In the genomic region with DNA sequence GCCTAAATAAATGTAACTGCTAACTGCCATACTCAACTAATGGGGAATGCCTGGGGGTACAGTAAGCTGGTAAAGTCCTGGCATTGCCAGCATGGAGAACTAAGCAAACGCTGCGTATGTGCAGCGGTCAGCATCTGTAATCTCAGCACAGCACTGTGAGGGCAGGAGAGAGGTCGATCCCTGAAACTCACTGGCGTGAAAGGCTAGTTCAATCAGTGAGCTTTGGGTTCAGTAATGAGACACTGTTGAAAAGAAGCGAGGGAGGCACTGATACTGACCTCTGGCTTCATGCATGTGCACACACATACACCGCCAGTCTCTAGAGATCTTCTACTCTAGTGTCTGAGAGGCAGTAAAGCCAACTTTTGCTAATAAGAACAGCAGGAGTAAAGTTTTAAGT, we compare ENCODE assay signal across 29 mouse cellular contexts. TPM values are rescaled to one million over a fixed set of nuclear protein-coding genes. Genes with fewer than 3 reads are reported as not detected.
DNase-seq lines count a peak whose midpoint lies in the region; ATAC-seq and TF ChIP-seq lines count a peak whose summit lies in the region.
"Had no signal": no experiment of that assay in that cellular context is flagged by ENCODE, and none has a peak within 500 bp of the region (broad histone marks: within the 10 kb centered on the region; RNA-seq: fewer than 3 reads in every experiment).

No protein-coding gene starts in this region.

- H3K9me3 ChIP-seq in kidney, postnatal 0 days (replicated peaks; ENCODE audit: low read length) = no peaks in the 10 kb centered on the region
- no peaks in the 10 kb centered on the region for H3K9me3 ChIP-seq in midbrain, embryonic 11.5 days (ENCODE audit: control insufficient read depth, low read length)
- H3K9me3 ChIP-seq in midbrain, postnatal 0 days (ENCODE audit: low read length) = no peaks in the 10 kb centered on the region
- H3K9me3 ChIP-seq: forebrain, embryonic 10.5 days; forebrain, embryonic 15.5 days; heart, embryonic 12.5 days; hindbrain, embryonic 15.5 days; limb, embryonic 12.5 days; lung, embryonic 15.5 days; midbrain, embryonic 13.5 days; stomach, embryonic 15.5 days had no signal

- no peaks in the 10 kb centered on the region for H3K36me3 ChIP-seq in kidney, postnatal 0 days (ENCODE audit: insufficient read depth, low read length)
- H3K36me3 ChIP-seq in midbrain, embryonic 11.5 days (ENCODE audit: control insufficient read depth, insufficient read depth, low read length) = no peaks in the 10 kb centered on the region
- no peaks in the 10 kb centered on the region for H3K36me3 ChIP-seq in midbrain, postnatal 0 days (ENCODE audit: insufficient read depth, low read length)
- H3K36me3 ChIP-seq: forebrain, embryonic 15.5 days; hindbrain, embryonic 15.5 days; lung, embryonic 15.5 days; midbrain, embryonic 13.5 days had no signal

- no peak overlapping the region for H3K4me2 ChIP-seq in kidney, postnatal 0 days (ENCODE audit: low read length)
- no peak overlapping the region for H3K4me2 ChIP-seq in midbrain, embryonic 11.5 days
- no peak overlapping the region for H3K4me2 ChIP-seq in midbrain, postnatal 0 days (ENCODE audit: low read depth, low read length, poor library complexity, severe bottlenecking)
- H3K4me2 ChIP-seq: embryonic facial prominence, embryonic 13.5 days; forebrain, embryonic 15.5 days; heart, embryonic 12.5 days; hindbrain, embryonic 15.5 days; limb, embryonic 12.5 days; lung, embryonic 15.5 days; midbrain, embryonic 13.5 days; stomach, embryonic 15.5 days had no signal

- 48% methylated on average over 7 of the region's 7 CpGs for WGBS in kidney, postnatal 0 days
- 58% methylated on average over 7 of the region's 7 CpGs for WGBS in midbrain, embryonic 11.5 days
- 74% methylated on average over 7 of the region's 7 CpGs for WGBS in midbrain, postnatal 0 days

- H3K27me3 ChIP-seq in kidney, postnatal 0 days (ENCODE audit: insufficient read depth, low read length) = no peaks in the 10 kb centered on the region
- H3K27me3 ChIP-seq in midbrain, embryonic 11.5 days (ENCODE audit: control insufficient read depth, insufficient read depth, low read length) = no peaks in the 10 kb centered on the region
- H3K27me3 ChIP-seq in midbrain, postnatal 0 days (ENCODE audit: insufficient read depth, low read length) = no peaks in the 10 kb centered on the region
- H3K27me3 ChIP-seq: embryonic facial prominence, embryonic 13.5 days; forebrain, embryonic 15.5 days; heart, embryonic 12.5 days; hindbrain, embryonic 15.5 days; limb, embryonic 12.5 days; lung, embryonic 15.5 days; midbrain, embryonic 13.5 days; Patski; stomach, embryonic 15.5 days had no signal

- intact Hi-C loops in heart, postnatal 14 days (cut with DNase I) = no loop called here

- no peak for ATAC-seq in kidney, postnatal 0 days (replicated peaks; ENCODE audit: low FRiP score, low read depth)
- ATAC-seq in midbrain, embryonic 11.5 days (ENCODE audit: low FRiP score) = 0 out of 2 replicates have a peak, but pooled peaks have one; percentile 11
- no peak for ATAC-seq in midbrain, postnatal 0 days (ENCODE audit: low FRiP score)
- ATAC-seq: forebrain, embryonic 15.5 days; inflammation-experienced regulatory T-cells, adult 6 months; midbrain, embryonic 13.5 days; Patski had no signal

- no peak for TF ChIP-seq CTCF in kidney, postnatal 0 days (IDR thresholded peaks at IDR 0.05; ENCODE audit: low read depth)
- TF ChIP-seq CTCF in midbrain, postnatal 0 days (IDR thresholded peaks at IDR 0.05) = no peak

- peak; percentile 55 for DNase-seq in heart, adult 11 months
- no peak for DNase-seq in heart, postnatal 14 days
- DNase-seq in kidney, postnatal 0 days (ENCODE audit: low spot score) = peak; percentile 47
- DNase-seq in kidney, postnatal 4 days = no peak
- DNase-seq in midbrain, embryonic 11.5 days (ENCODE audit: low spot score, missing footprints) = no peak
- no peak for DNase-seq in midbrain, postnatal 0 days (ENCODE audit: low spot score)
- no peak for DNase-seq in adrenal gland, postnatal 36 days
- no peak for DNase-seq in testis, postnatal 10 days (ENCODE audit: low spot score)
- DNase-seq: adrenal gland, postnatal 14 days; cerebellum, adult 2 months; cerebellum, postnatal 14 days; gastrocnemius, postnatal 25 days; heart, adult 2 months; kidney, adult 11 months; right cerebral cortex, postnatal 25 days; thymus, postnatal 14 days had no signal

- no peak overlapping the region for H3K4me3 ChIP-seq in kidney, postnatal 0 days (replicated peaks; ENCODE audit: low read depth, low read length)
- H3K4me3 ChIP-seq in midbrain, embryonic 11.5 days (ENCODE audit: low read depth, low read length) = no peak overlapping the region
- H3K4me3 ChIP-seq in midbrain, postnatal 0 days (ENCODE audit: low read depth, low read length) = no peak overlapping the region
- H3K4me3 ChIP-seq: embryonic facial prominence, embryonic 13.5 days; forebrain, embryonic 10.5 days; forebrain, embryonic 15.5 days; heart, adult 2 months; heart, embryonic 12.5 days; hindbrain, embryonic 15.5 days; left cerebral cortex, adult 2 months; limb, embryonic 12.5 days; lung, embryonic 15.5 days; midbrain, embryonic 13.5 days; stomach, embryonic 15.5 days had no signal

- H3K27ac ChIP-seq in kidney, postnatal 0 days = peak overlapping the region; percentile 36; the same call in 1 of the 2 replicates
- no peak overlapping the region for H3K27ac ChIP-seq in midbrain, embryonic 11.5 days (ENCODE audit: low read depth, low read length)
- no peak overlapping the region for H3K27ac ChIP-seq in midbrain, postnatal 0 days (ENCODE audit: low read depth, low read length)
- H3K27ac ChIP-seq: embryonic facial prominence, embryonic 13.5 days; forebrain, embryonic 10.5 days; forebrain, embryonic 15.5 days; heart, adult 2 months; hindbrain, embryonic 15.5 days; left cerebral cortex, adult 2 months; limb, embryonic 12.5 days; liver, embryonic 14.5 days; lung, embryonic 15.5 days; midbrain, embryonic 13.5 days; stomach, embryonic 15.5 days had no signal

- peaks cover 5% of the 10 kb centered on the region for H3K4me1 ChIP-seq in kidney, postnatal 0 days (replicated peaks; ENCODE audit: insufficient read depth, low read length)
- peaks cover 6% of the 10 kb centered on the region for H3K4me1 ChIP-seq in midbrain, embryonic 11.5 days (ENCODE audit: control insufficient read depth, insufficient read depth, low read length)
- H3K4me1 ChIP-seq in midbrain, postnatal 0 days (ENCODE audit: insufficient read depth, low read length) = no peaks in the 10 kb centered on the region
- H3K4me1 ChIP-seq: embryonic facial prominence, embryonic 13.5 days; forebrain, embryonic 15.5 days; hindbrain, embryonic 15.5 days; stomach, embryonic 15.5 days had no signal

- H3K9ac ChIP-seq in kidney, postnatal 0 days (ENCODE audit: low read depth, low read length) = no peak overlapping the region
- H3K9ac ChIP-seq in midbrain, embryonic 11.5 days (ENCODE audit: low read length) = no peak overlapping the region
- H3K9ac ChIP-seq in midbrain, postnatal 0 days (replicated peaks; ENCODE audit: low read length, poor library complexity, severe bottlenecking) = no peak overlapping the region
- H3K9ac ChIP-seq: embryonic facial prominence, embryonic 13.5 days; forebrain, embryonic 15.5 days; heart, embryonic 12.5 days; hindbrain, embryonic 15.5 days; limb, embryonic 12.5 days; liver, embryonic 14.5 days; lung, embryonic 15.5 days; midbrain, embryonic 13.5 days; stomach, embryonic 15.5 days had no signal

RNA-seq across cellular contexts. Expression of a gene that starts 18.7 kb away (rescaled TPM):
- 100 to 1,000 TPM; 103 to 116 TPM for total RNA-seq in heart, postnatal 14 days (2021)
- polyA plus RNA-seq in kidney, postnatal 0 days (2015; fragmentation: Nextera tagmentation; extraction: Ambion mirVana) = 111 and 123 TPM in 2 replicates
- polyA plus RNA-seq in midbrain, embryonic 11.5 days (2014; fragmentation: Nextera tagmentation; extraction: Ambion mirVana) = 87.0 and 91.8 TPM in 2 replicates
- 27.1 and 32.2 TPM in 2 replicates for total RNA-seq in midbrain, postnatal 0 days (2014; rRNA removed)
- 59.9 and 66.0 TPM in 2 replicates for polyA plus RNA-seq in midbrain, postnatal 0 days (2015; fragmentation: Nextera tagmentation; extraction: Ambion mirVana)
- 100 to 1,000 TPM; 192 to 211 TPM for total RNA-seq in adrenal gland, postnatal 36 days (2021)

Comparison
In these comparisons a context has a peak if more than half of its experiments do, and no peak if none do; other contexts are left out.
1. DNase-seq: peak in heart, adult 11 months (single experiment) and kidney, postnatal 0 days (single experiment); none in heart, postnatal 14 days (0 of 2), kidney, postnatal 4 days (0 of 2), midbrain, embryonic 11.5 days (single experiment), midbrain, postnatal 0 days (single experiment), adrenal gland, postnatal 36 days (0 of 2) and testis, postnatal 10 days (single experiment).